Mouse (Mus musculus) intestine, embryonic 16.5 days (tissue): ENCODE measurements around the gene Lrrc75a. TPM values are rescaled to one million over a fixed set of nuclear protein-coding genes. Genes with fewer than 3 reads are reported as not detected.

Experiments
- ATAC-seq: fragments of 200-750 bp; cut with Nextera tagmentation; 2 replicates; pipeline ENCODE4 v1.8.0; 2017; ENCODE audit warnings: moderate TSS enrichment, moderate library complexity
- H3K27ac ChIP-seq: fragments of 300-500 bp; sonication (generic); 2 replicates; pipeline ENCODE4 v1.5.1; 2014; ENCODE audit warnings: mild to moderate bottlenecking, low read length
- H3K27me3 ChIP-seq: fragments of 300-500 bp; sonication (generic); replicated peaks from 2 replicates; pipeline ENCODE4 v1.6.1; 2014; ENCODE audit warnings: low read length, control low read depth, mixed read lengths; ENCODE audit not compliant: control insufficient read depth, insufficient read depth
- H3K36me3 ChIP-seq: fragments of 300-500 bp; sonication (generic); 2 replicates; pipeline ENCODE4 v1.6.1; 2014; ENCODE audit warnings: low read length, control low read depth; ENCODE audit not compliant: control insufficient read depth, insufficient read depth
- H3K4me1 ChIP-seq: fragments of 300-500 bp; sonication (generic); 2 replicates; pipeline ENCODE4 v1.6.1; 2014; ENCODE audit warnings: low read length, control low read depth, mixed read lengths; ENCODE audit not compliant: control insufficient read depth, insufficient read depth
- H3K4me2 ChIP-seq: fragments of 300-500 bp; sonication (generic); 2 replicates; pipeline ENCODE4 v1.6.1; 2014; ENCODE audit warnings: low read depth, low read length, control low read depth
- H3K4me3 ChIP-seq: fragments of 300-500 bp; sonication (generic); 2 replicates; pipeline ENCODE4 v1.5.1; 2014; ENCODE audit warnings: mild to moderate bottlenecking, low read length
- H3K9ac ChIP-seq: fragments of 300-500 bp; sonication (generic); 2 replicates; pipeline ENCODE4 v1.6.1; 2014; ENCODE audit warnings: low read depth, low read length
- H3K9me3 ChIP-seq: fragments of 300-500 bp; sonication (generic); 2 replicates; pipeline ENCODE4 v1.6.1; 2016; ENCODE audit warnings: low read length, control low read depth; ENCODE audit not compliant: control insufficient read depth
- WGBS: fragments of 180-500 bp; shearing (Covaris S2); extraction: QIAGEN DNeasy Blood & Tissue Kit; methylation state at CpG from one replicate; pipeline ENCODE4 v1.1.7; 2014; 5-methylcytosine and 5-hydroxymethylcytosine counted together
- polyA plus RNA-seq: library from polyadenylated mRNA; unstranded; fragments of >200 nt; fragmentation: Nextera tagmentation; extraction: Ambion mirVana; gene quantifications from 2 replicates; pipeline ENCODE4 v1.2.1, GENCODE M21; 2015

Lrrc75a gene
- polyA plus RNA-seq, 1 experiment from 2014 or later, result 14.1 TPM

DNA sequence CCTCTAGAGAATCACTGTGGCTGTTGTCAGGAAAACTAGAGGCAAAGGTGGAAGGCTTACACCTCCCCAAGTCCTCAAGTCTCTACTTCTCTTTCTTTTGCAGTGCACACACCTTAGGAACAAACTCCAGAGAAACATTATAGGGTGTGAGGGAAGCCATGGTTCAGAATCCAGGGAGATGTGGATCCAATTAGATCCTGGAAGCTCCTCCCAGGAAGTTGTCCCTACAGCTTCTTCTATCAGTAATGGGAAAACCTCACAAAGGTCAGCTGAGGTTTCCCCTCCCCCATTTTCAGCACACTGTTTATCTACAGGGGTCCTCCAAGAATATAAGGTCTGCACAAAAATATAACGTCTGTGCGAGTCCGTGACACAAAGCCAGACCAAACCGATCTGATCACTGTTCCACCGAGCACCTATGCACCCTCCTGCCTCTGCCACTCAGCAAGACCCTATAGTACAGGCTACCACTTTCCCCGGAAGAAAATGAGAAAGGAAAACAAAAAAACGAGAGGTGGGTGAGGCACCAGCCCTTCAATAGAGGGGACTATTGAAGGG is 1.3 kb downstream of the Lrrc75a start:
- no peaks in the 10 kb centered on the region for H3K9me3 ChIP-seq
- no peaks in the 10 kb centered on the region for H3K36me3 ChIP-seq
- H3K9ac ChIP-seq, result peak overlapping the region; percentile 85
- H3K4me3 ChIP-seq, result peak overlapping the region; percentile 74
- H3K4me2 ChIP-seq, result peak overlapping the region; percentile 91
- H3K4me1 ChIP-seq, result peaks cover 53% of the 10 kb centered on the region
- H3K27ac ChIP-seq, result peak overlapping the region; percentile 93
- 48% methylated on average over 7 of the region's 7 CpGs for WGBS
- no peaks in the 10 kb centered on the region for H3K27me3 ChIP-seq
- no peak for ATAC-seq

DNA sequence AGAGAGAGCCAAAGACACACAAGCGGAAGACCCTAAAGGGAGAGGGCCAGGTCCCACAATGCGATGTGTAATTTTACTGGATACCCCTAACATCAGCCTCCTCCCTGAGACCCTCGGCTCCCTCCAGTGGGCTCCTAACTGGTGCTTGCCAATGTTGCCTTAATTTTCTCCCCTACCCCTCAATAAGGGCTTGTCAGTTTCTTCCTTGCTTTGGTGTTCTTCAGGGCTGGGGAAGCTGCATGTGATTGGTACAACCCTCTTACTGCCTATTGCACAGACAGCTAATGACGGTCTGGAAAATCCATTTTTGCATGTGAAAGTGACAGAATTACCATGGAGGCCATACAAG is 1.9 kb downstream of the Lrrc75a start:
- Histone ChIP-seq H3K4me3 (peak overlapping the region; percentile 74), H3K27me3 (no peaks in the 10 kb centered on the region), H3K27ac (peak overlapping the region; percentile 93), H3K9me3 (no peaks in the 10 kb centered on the region), H3K4me1 (peaks cover 56% of the 10 kb centered on the region), H3K36me3 (no peaks in the 10 kb centered on the region), H3K9ac (peak overlapping the region; percentile 38; the same call in 1 of the 2 replicates), H3K4me2 (peak overlapping the region; percentile 91)
- WGBS, result 28% methylated on average over 4 of the region's 4 CpGs
- ATAC-seq, result no peak

DNA sequence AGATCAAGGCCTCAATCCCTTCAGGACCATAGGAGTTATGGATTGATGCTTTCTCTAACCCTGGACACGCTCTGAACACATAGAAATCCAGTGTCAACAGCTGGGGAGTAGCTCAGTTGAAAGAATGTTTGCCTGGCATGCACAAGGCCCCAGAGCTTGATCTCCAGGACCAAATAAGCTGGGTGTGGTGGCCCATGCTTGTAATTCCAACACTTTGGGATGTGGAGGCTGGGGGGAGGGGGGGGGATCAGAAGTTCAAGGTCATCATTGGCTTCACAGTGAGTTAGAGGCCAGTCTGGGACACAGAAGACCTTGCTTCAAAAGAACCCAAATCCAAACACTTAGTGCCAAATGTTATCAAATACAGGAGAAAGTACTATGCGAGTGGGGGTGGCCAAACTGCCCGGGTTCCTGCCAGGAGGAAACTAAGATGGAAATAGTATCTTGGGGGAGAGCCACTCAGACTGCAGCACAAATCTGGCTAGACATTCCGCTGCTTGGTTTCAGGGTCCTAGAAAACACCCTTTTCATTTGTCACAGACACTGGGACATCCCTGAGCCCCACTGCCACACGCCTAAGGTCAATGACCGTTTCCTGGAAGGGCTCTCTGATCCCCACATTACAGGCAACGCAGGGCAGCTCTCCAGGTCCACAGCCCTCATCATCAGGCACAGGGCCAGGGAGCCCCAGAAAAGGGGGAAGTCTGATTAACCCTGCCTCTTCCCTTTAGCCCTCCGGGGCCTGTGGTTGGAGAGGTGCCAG is 2.4 kb downstream of the Lrrc75a start:
- peaks cover 56% of the 10 kb centered on the region for H3K4me1 ChIP-seq
- H3K9ac ChIP-seq, result peak overlapping the region; percentile 38; the same call in 1 of the 2 replicates
- 17% methylated on average over 8 of the region's 8 CpGs for WGBS
- H3K36me3 ChIP-seq, result no peaks in the 10 kb centered on the region
- H3K9me3 ChIP-seq, result no peaks in the 10 kb centered on the region
- no peaks in the 10 kb centered on the region for H3K27me3 ChIP-seq
- ATAC-seq, result no peak
- peak overlapping the region; percentile 93 for H3K27ac ChIP-seq
- peak overlapping the region; percentile 74 for H3K4me3 ChIP-seq
- peak overlapping the region; percentile 91 for H3K4me2 ChIP-seq

DNA sequence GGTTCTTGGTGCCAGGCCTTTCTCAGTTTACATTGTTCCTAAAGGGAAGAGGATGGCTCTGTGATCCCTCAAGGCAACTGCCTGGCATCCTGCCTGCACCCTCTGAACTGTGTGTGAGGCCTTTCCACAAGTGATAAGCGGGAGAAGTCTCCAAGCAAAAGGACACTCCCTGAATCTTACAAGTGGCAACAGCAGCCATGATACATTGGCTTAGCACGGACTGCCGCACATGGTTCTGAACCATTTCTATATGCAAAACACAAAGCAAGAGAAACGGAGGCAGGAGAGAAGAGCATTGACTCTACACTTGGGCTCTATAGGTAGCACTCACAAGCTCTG is 3.0 kb downstream of the Lrrc75a start:
- no peaks in the 10 kb centered on the region for H3K9me3 ChIP-seq
- ATAC-seq, result no peak
- no peak overlapping the region for H3K4me3 ChIP-seq
- H3K27ac ChIP-seq, result peak overlapping the region; percentile 93; the same call in 1 of the 2 replicates
- WGBS, result 82% methylated on average over 4 of the region's 4 CpGs
- H3K9ac ChIP-seq, result peak overlapping the region; percentile 38; the same call in 1 of the 2 replicates
- H3K36me3 ChIP-seq, result no peaks in the 10 kb centered on the region
- peak overlapping the region; percentile 91 for H3K4me2 ChIP-seq
- no peaks in the 10 kb centered on the region for H3K27me3 ChIP-seq
- H3K4me1 ChIP-seq, result peaks cover 56% of the 10 kb centered on the region

DNA sequence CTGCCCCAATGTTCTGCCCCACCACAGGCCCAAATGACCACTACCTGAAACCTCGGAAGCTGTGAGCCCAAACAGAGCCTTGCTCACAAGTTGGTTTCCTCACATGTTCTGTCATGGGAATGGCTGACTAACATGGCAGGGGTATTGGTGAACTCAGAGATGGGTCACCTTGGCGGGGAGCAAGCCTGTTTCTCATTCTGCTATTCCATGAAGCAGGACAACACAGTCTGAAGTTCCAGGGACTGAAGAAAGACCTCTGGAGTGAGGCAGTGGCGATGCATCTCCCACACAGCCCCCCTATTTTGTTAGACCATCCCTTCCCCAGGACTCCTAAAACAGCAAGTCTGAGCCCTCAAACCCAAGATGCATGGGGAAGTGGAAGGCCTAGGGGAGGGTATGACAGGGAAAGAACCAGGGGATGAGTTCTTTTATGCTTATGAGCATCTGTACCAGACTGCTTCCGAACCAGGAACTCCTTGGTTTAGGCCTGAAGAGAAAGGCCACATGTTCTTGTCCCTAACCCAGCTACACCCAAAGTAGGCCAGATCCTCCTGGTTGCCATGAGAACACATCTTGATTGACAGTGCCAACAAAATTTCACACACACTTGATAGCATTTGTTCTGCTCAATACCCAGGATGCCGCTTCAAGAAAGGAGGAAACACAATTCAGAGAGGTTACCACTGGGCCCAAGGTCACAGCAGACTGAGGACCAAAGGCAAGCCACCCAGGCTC is 3.6 kb downstream of the Lrrc75a start:
- WGBS, result 91% methylated on average over 5 of the region's 5 CpGs
- peak overlapping the region; percentile 38; the same call in 1 of the 2 replicates for H3K9ac ChIP-seq
- peaks cover 56% of the 10 kb centered on the region for H3K4me1 ChIP-seq

DNA sequence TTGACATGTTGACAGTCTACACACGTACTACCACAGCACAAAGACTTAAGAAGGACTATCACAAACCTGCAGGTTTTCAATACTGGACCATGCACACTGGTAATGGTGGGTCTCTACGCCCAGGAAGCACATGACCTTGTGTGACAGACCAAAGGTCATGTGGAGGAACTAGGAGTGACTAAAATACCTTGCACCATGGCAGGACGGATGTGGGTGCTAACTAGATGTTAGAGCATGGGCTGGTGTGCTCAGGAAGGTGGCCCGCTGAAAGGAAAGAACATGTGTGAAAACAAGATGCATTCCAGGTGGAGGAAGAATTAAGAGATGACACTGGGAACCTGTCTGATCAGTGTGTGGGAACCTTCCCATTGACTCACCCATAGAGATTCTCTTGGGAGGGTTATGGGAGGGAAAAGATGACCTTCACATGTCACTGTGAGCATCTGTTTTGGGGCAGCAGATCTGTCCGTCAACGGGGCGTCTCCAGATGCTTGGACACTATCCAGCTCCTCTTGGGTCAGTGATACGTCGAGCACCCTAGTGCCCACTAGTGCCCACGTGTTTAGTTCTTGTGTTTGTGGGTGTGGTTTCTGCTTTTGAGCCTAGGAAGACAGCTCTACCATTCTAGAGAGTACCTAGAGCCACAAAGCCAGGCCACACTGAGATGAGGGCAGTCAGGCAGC is 4.5 kb downstream of the Lrrc75a start:
- H3K36me3 ChIP-seq, result no peaks in the 10 kb centered on the region
- peak overlapping the region; percentile 26; the same call in 1 of the 2 replicates for H3K9ac ChIP-seq
- no peaks in the 10 kb centered on the region for H3K9me3 ChIP-seq
- WGBS, result 77% methylated on average over 10 of the region's 10 CpGs
- no peak for ATAC-seq
- peaks cover 56% of the 10 kb centered on the region for H3K4me1 ChIP-seq
- no peak overlapping the region for H3K4me3 ChIP-seq
- H3K4me2 ChIP-seq, result no peak overlapping the region
- peak overlapping the region; percentile 66 for H3K27ac ChIP-seq
- no peaks in the 10 kb centered on the region for H3K27me3 ChIP-seq

More for the DNA sequence above, 3.6 kb downstream of the Lrrc75a start:
- Histone ChIP-seq H3K27ac (peak overlapping the region; percentile 93; the same call in 1 of the 2 replicates), H3K36me3 (no peaks in the 10 kb centered on the region), H3K27me3 (no peaks in the 10 kb centered on the region), H3K4me2 (no peak overlapping the region), H3K4me3 (no peak overlapping the region), H3K9me3 (no peaks in the 10 kb centered on the region)
- no peak for ATAC-seq

DNA sequence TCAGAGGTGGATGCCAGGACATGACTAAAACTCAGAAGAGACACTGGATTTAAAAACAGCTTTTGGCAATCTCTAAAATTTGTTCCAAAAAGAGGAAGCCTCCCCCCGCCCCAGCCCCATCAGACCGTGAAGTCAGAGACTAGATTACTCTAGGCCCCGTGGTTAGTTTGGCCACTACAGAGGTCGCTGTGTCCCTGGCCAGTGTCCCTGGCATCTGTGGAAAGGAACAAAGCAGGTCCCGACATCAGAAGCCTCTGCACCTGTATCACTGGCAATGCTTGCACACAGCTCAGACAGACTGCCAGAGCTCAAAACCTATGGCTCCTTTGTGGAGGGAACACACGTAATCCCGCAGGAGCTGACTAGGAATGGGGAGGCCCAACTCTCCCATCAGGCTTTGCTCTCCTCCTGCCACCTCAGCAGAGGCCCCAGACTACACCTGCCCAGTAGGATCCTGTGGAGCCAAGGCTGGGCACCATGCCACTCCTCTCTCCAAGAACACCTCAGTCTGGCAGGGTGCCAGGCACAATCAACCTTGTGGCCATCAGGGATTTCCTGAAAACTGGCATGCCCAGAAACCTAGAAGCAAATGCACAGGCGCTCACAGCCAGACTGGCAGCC is 5.2 kb downstream of the Lrrc75a start:
- Histone ChIP-seq H3K4me3 (no peak overlapping the region), H3K9ac (peak overlapping the region; percentile 26; the same call in 1 of the 2 replicates), H3K9me3 (no peaks in the 10 kb centered on the region), H3K27me3 (no peaks in the 10 kb centered on the region), H3K4me2 (no peak overlapping the region), H3K4me1 (peaks cover 56% of the 10 kb centered on the region), H3K27ac (peak overlapping the region; percentile 66), H3K36me3 (no peaks in the 10 kb centered on the region)
- WGBS, result 68% methylated on average over 8 of the region's 8 CpGs
- ATAC-seq, result peak; percentile 66

DNA sequence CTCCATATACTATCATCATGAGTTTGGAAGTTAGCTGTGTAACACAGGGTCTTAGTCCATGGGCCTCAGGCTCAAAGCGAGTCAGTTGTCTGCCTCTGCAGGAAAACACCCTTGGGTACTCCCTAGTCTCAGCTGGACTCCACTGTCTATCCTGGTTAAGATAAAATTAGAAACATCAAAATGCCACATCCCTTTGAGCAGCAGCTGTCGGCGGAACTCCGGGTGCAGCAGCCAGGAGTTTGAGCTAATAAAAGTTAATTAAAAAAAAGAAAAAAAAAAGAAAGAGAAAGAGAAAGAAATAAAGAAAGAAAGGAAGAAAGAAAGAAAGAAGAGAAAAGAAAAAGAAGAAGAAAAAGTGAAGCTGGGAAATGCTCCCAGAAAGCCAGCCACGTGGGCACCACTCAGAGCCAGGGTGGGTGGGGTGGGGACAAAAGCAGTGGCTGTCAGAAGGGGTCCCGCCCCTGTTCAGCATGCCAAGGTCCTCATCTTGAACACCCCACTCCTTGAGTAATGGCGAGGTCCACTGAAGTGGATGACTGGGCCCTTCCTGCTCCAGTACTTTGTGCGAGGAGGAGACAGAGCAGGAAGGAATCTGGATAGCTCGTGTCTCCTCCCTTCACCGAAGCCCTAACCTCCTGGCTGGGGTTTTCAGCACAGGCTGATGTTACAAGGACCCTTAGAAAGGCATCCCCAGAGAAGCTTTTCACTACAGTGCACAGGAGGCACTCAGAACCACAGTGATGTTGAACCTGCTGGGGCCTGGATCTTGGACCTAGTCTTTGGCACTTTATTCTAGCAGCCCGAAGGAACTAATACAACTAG is 6.1 kb downstream of the Lrrc75a start:
- Histone ChIP-seq H3K4me3 (no peak overlapping the region), H3K9me3 (no peaks in the 10 kb centered on the region), H3K27me3 (no peaks in the 10 kb centered on the region), H3K36me3 (no peaks in the 10 kb centered on the region), H3K4me1 (peaks cover 54% of the 10 kb centered on the region), H3K9ac (0 out of 2 replicates have a peak overlapping the region, but pooled peaks have one; percentile 15), H3K4me2 (no peak overlapping the region), H3K27ac (peak overlapping the region; percentile 44; the same call in 1 of the 2 replicates)
- no peak for ATAC-seq
- 57% methylated on average over 11 of the region's 11 CpGs for WGBS
